Mouse (Mus musculus): ENCODE data around the gene Tgfb3.

Tgfb3 gene

GRCm38 (mm10) chr12:86078553-86079201 is at the start of gene Tgfb3:
Gene Tgfb3 (minus strand): TSS chr12:86079041.
- no peak for DNase-seq (ENCODE audit: low spot score)

GRCm38 (mm10) chr12:86128122-86128521 is 49.3 kb upstream of the Tgfb3 start:
- DNase-seq (ENCODE audit: low spot score), result no peak

DNA sequence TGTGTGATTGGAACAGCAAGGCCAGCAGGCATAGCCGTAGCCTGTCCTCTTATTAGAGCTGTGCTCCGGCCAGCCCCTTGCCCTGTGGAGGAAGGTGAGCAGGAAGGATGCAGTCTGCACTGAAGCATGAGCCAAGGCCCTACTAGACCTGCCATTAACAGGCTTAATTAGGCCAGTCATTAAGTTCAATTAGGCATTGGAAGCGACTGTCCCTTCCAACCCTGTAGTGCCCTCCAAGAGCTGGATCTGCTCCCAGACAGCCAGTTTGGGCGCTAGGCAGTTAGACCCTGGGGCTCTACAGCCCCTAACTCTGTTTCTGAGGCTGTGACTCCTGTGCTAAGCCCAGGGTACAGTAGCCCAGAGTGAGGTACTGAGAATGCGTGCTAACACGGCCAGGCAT is 45.2 kb upstream of the Tgfb3 start:
- DNase-seq (ENCODE audit: low spot score), result no peak

DNA sequence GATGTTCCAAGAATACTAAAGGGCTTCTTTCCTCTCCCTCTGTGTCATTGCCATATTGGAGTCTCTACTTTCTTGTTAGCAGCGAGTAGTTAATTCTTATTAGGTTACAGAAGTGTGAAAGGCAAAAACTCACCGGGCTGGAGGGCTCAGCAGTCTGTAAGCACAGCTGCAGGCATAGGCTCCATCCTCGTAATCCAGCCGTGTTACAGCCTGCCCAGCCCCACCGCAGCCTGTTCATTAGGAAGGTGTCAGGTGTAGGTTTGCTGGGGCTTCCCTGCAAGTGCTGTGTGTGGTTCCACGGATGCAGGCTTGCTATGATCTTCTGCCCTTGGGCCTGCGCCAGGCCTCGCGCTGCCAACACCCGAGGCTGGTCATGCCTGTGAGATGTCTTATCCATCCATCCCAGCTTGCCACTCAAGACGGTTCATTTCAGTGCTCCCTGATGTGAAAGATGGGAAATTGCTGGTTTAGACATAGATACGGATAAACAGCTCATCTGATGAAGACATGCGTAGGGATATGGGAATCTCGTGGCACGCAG is 37.5 kb upstream of the Tgfb3 start:
- no peak for DNase-seq (ENCODE audit: low spot score)

- DNase-seq (ENCODE audit: low spot score), result no peak
Measured at GRCm38 (mm10) chr12:86110637-86111036, 31.8 kb upstream of the Tgfb3 start.

DNA sequence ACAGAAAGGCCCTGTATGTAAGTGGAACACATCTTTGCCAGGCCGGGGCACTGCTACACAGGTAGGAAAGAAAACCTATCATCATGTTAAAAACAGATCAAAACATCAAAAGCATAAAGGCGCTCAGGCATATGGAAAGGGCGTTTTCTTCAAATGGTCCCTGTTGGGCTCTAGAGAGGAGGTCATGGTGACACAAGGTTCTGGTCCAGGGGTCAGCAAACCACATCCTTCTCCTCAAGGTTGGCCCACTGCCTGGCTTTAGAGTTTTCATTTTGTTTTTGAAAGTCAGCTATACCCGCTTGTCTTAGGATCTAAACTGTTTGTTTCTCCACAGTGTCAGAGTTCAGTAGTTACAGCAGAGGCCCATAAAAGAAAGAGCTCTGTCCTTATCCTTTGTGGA is 30.7 kb upstream of the Tgfb3 start:
- DNase-seq (ENCODE audit: low spot score), result no peak

- DNase-seq (ENCODE audit: low spot score), result no peak
Measured at GRCm38 (mm10) chr12:86107645-86108044, 28.8 kb upstream of the Tgfb3 start.

DNA sequence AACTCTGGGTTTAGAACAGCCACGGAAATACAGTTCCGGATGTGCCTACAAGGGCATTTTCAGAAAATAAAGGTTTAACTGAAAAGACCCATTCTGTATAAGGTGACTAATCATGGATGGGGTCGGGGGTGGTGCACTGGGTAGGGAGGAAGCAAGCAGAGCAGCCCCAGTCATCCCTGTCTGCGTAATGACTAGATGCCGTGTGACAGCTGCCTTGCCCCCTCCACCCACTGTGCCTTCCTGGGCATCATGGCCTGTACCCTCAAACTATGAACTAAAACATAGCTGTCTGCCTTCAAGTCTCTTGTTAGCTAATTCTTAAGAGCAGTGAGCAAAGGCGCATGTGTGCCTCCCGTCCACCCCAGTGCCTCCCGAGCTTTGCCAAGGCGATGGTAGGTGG is 27.2 kb upstream of the Tgfb3 start:
- DNase-seq (ENCODE audit: low spot score), result no peak

DNA sequence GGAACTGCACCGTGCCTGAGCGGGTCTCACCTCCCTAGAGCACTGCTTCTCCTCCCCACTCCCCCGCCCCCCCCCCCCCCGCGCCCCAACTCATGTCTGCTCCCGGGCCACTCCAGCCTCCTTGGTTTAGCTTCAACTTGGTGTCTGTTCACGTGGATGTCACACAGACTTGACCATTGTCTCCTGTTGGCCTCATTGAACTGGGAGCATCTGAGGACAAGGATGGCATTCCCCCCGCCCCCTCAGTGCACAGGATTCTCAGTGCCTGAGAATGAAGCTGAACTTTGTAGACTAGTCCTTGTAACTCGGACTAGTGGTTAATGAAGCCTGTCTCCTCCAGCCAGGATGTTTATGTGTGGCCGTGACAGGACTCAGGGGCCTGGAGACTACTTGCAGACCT is 26.7 kb upstream of the Tgfb3 start:
- DNase-seq (ENCODE audit: low spot score), result no peak

GRCm38 (mm10) chr12:86104297-86104696 is 25.5 kb upstream of the Tgfb3 start:
- no peak for DNase-seq (ENCODE audit: low spot score)

- no peak for DNase-seq (ENCODE audit: low spot score)
Measured at GRCm38 (mm10) chr12:86103852-86104251, 25.0 kb upstream of the Tgfb3 start.

- no peak for DNase-seq (ENCODE audit: low spot score)
Measured at GRCm38 (mm10) chr12:86103391-86103790, 24.6 kb upstream of the Tgfb3 start.

- no peak for DNase-seq (ENCODE audit: low spot score)
Measured at GRCm38 (mm10) chr12:86102686-86103085, 23.8 kb upstream of the Tgfb3 start.

DNA sequence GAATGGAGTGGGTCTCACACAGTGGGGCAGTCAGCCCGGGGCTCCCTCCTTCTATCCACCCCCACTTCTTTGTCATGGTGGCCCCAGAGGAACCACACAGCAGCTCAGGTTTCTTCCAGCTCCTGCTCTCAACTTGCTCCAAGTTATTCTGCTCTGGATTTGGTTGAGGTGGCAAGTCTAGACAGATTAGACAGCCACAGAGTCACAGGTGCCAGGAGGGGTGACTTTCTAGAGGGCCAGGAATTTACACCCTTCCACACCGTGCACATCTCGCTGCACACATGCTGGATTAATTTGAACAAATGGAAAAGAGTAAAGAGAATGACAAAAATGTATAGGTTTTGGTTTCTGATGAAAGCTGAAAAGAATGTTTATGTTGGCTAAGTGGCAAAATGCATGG is 21.9 kb upstream of the Tgfb3 start:
- no peak for DNase-seq (ENCODE audit: low spot score)

DNA sequence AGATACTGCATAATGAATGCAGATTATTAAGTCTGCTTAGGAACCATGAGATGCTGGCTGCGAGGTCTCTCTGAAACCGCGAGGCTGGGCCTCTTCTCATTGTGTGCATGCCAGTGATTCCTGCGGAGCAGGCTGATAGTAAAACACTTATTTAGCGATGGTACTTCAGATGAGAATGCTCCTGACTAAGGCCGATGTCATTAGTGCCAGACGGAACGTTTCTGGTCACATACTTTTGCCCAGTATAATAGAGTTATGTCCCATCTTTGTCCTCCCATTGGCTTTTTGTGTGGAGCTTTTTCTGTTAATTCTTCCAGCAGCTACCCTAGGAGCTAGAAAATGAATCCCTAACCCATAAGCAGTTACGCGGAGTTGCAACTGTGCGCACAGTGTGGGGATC is 18.9 kb upstream of the Tgfb3 start:
- no peak for DNase-seq (ENCODE audit: low spot score)

GRCm38 (mm10) chr12:86095806-86096205 is 17.0 kb upstream of the Tgfb3 start:
- no peak for DNase-seq (ENCODE audit: low spot score)

- no peak for DNase-seq (ENCODE audit: low spot score)
Measured at GRCm38 (mm10) chr12:86094075-86094474, 15.2 kb upstream of the Tgfb3 start.

DNA sequence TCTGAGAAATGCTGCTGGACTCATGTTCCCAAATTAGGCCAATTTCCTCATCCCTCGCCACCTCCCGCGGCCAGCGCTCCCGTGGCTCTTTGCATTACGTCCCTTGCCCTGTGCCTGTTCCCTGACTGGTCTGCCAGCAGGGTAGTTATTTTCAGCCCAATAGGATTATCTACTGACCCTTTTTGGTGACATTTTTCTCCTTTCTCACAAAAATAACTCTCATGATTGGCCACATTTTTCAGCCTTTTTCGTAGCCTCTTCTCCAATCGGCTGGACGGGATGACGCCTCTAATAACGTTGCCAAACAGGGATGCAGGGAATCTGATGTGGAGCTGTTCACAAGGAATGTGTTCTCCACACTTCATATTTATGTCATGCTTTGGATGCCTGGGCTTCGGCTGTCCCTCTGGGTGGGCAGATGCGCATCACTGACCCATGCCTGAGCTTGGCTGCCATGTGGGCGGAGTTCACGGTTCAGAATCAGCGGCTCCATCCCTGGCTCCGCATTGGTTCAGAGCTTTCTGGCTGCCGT is 12.8 kb upstream of the Tgfb3 start:
- DNase-seq (ENCODE audit: low spot score), result no peak

DNA sequence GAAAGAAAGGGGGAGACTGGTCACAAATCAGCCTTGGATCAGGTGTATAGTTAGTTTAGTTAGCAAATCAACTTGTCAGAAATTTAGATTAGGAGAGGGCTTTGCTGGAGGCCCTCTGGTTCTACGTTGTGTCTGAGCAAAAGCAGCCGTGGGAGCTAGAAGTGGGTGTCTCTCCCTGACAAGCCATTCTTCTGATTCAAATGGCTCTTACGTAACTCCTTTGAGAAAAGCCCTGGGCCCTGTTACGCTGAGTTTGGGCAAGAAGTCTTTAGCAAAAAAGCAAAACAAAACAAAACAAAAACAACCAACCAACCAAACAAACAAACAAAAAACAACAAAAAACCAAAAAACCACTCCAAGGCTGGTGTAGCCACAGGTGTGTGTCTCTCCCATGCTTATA is 11.9 kb upstream of the Tgfb3 start:
- DNase-seq (ENCODE audit: low spot score), result no peak

GRCm38 (mm10) chr12:86088042-86088441 is 9.2 kb upstream of the Tgfb3 start:
- no peak for DNase-seq (ENCODE audit: low spot score)

GRCm38 (mm10) chr12:86086550-86086949 is 7.7 kb upstream of the Tgfb3 start:
- no peak for DNase-seq (ENCODE audit: low spot score)

GRCm38 (mm10) chr12:86085873-86086272 is 7.0 kb upstream of the Tgfb3 start:
- DNase-seq (ENCODE audit: low spot score), result no peak

- peak; percentile 79 for DNase-seq (ENCODE audit: low spot score)
Measured at GRCm38 (mm10) chr12:86082481-86083012, 3.7 kb upstream of the Tgfb3 start, which contains the start of gene Ift43. Gene Ift43 (plus strand): TSS chr12:86082541.

DNA sequence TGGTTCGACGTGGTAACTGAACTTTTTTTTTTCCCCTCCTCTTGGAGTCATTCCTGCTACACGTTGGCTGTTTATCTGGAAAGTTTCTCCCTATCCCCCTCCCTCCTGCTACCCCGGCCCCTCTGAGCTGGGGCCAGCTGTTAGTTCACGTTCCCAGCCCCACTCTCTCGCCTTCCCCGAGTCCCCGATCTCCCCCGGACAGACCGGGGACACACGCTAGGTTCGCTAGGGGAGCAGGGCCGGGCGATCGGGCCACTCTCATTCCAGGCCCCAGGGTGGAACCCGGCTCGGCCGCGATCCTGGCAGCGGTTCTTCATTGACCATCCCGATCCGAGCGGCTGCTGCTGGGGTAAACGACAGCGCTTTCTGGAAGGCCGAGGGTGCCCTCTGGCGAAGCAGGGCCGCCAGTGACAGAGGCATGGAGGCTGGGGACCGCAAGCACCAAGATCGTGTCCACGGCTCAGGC is 394 bp upstream of the Tgfb3 start:
- DNase-seq (ENCODE audit: low spot score), result peak; percentile 90

All from ovary, postnatal 14 days (tissue).